Mouse (Mus musculus) CH12.LX (cell line): ENCODE results near the gene Gm10318.

Source experiments
- CHD2 ChIP-seq: IDR thresholded peaks from 2 replicates; pipeline ENCODE4 v1.6.1; 2011; ENCODE audit warnings: low read length, improper control_type of control experiment
- CTCF ChIP-seq, 2 experiments: IDR thresholded peaks in 1 of 2; conservative IDR thresholded peaks in 1 of 2; 2 replicates each; pipeline ENCODE4 v1.5.1; 2011 to 2012; ENCODE audit warnings: low read depth in 2 of 2, low read length in 2 of 2, improper control_type of control experiment in 1 of 2, inconsistent platforms in 1 of 2, mild to moderate bottlenecking in 1 of 2, moderate library complexity in 1 of 2
- EP300 ChIP-seq: IDR thresholded peaks from 2 replicates; pipeline ENCODE4 v1.6.1; 2011; ENCODE audit warnings: low read length, improper control_type of control experiment
- GABPA ChIP-seq: IDR thresholded peaks from 2 replicates; pipeline ENCODE4 v1.6.1; 2012; ENCODE audit warnings: low read depth, low read length, improper control_type of control experiment, inconsistent platforms; ENCODE audit not compliant: insufficient replicate concordance
- MAZ ChIP-seq: IDR thresholded peaks from 2 replicates; pipeline ENCODE4 v1.6.1; 2012; ENCODE audit warnings: low read depth, mild to moderate bottlenecking, inconsistent platforms, low read length, improper control_type of control experiment, moderate library complexity
- NELFE ChIP-seq: IDR thresholded peaks from 2 replicates; pipeline ENCODE4 v1.6.1; 2011; ENCODE audit warnings: low read depth, low read length, improper control_type of control experiment
- POLR2A ChIP-seq: IDR thresholded peaks from 2 replicates; pipeline ENCODE4 v1.6.1; 2011; ENCODE audit warnings: low read depth, mild to moderate bottlenecking, improper control_type of control experiment, low read length
- TCF12 ChIP-seq: IDR thresholded peaks from 2 replicates; pipeline ENCODE4 v1.6.1; 2014; ENCODE audit warnings: low read depth, mild to moderate bottlenecking, inconsistent platforms, low read length, improper control_type of control experiment

DNA sequence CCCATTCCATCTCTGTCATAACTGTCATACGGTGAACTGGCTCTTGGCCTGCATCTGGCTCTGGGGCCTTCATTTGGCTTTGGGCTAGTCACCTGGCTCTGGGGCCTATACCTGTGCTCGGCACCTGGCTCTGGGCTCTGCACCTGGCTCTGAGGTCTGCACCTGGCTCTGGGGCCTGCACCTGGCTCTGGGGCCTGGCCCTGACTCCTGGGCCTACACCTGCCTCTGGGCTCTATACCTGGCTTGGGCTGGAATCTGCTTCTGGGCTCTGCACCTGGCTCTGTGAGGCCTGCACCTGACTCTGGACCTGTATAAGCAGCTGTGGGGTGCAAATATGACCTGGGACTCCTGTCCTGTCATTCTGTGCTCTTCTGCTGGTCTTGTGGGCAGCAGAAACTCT, 5.1 kb upstream of the Gm10318 start:
- no peak for TF ChIP-seq EP300
- no peak for TF ChIP-seq POLR2A
- TF ChIP-seq TCF12 = no peak
- TF ChIP-seq CHD2 = no peak
- TF ChIP-seq NELFE = no peak
- TF ChIP-seq CTCF (conservative IDR thresholded peaks at IDR 0.05 in 1 of 2, IDR thresholded peaks at IDR 0.05 in 1 of 2; ENCODE audit: low read depth in 2 of 2, low read length in 2 of 2) = no peak
- no peak for TF ChIP-seq GABPA
- TF ChIP-seq MAZ = no peak
